Mouse (Mus musculus): Measurements from ENCODE around the gene Ninj1. TPM values are rescaled to one million over a fixed set of nuclear protein-coding genes. Genes with fewer than 3 reads are reported as not detected.
A peak's percentile ranks its signal among the peaks of the same experiment; 100 is the strongest.

Ninj1 gene
- total RNA-seq, 1 experiment from 2014 or later = 64.2 TPM

DNA sequence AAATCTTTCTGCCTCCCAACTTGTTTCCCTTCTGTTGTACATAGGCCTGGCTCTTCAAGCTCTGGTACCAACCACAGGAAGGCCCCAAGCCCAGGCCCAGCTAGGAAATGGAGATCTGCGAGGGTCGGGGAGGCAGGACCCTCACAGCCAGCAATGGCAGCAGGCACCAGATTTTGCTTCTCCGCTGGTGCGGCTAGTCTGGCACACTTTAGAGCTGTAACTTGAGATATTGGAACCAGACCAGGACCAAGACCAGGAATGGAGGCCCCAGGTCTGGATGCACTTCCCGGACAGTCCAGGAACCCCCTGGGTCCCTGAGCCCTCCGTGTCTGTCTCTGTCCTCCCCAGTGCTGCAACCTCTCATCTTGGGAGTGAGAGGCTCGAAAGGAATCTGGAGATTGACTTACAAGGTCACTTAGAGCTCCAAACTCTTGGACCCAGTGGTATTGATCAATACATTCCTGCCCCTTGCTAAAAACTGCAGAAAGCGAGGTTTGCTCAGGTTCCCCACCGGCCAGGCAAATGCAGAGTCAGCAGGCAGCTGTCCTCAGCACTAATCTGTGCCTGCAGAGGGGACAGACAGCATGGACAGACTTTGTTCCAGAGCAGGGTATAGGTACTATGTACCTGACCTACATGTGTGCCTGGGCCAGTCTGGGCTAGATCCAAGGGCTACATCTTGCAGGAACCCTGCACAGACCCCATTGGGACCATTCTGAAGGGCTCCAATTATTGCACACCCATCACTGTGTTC lies 29.7 kb downstream of the Ninj1 start:
- no peak for ATAC-seq (ENCODE audit: extremely low read depth, insufficient number of reproducible peaks, low FRiP score, poor library complexity, severe bottlenecking)

DNA sequence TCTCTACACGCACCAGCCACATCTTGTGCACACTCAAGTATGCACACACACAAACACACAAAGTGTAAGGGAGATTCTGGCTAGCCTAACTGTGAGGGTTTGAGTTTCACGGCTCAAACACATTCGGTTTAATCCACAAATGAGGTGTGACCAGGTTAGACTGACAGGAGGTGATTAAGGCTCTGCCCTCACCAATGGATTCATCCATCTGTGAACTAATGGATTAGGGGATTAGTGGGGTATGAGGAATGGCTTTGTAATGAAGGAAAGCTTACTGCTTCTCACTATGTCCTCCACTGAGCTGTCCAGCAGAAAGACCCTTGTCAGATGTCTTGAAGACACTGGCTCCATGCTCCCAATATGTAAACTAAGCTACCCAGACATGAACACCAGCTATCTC lies 31.4 kb downstream of the Ninj1 start:
- no peak for ATAC-seq (ENCODE audit: extremely low read depth, insufficient number of reproducible peaks, low FRiP score, poor library complexity, severe bottlenecking)

DNA sequence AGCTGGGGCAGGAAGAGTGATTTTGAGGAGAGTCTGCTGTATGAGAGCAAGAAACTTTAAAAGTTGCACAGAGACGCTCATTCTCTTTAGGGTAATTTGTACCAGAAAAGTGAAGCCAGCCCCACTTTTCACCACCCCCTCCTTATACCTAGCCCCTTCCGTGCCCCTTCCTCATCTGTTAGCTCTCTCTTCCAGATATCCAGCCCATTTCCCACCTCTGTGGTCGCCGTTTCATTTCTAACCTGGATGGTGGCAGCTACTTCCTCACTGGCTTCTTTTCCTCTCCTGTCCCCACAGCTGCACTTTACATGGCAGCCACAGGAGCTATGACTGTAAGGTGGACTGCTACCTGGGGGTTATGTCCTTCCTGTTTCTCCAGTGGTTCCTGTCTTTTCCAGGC lies 32.1 kb downstream of the Ninj1 start:
- ATAC-seq (ENCODE audit: extremely low read depth, insufficient number of reproducible peaks, low FRiP score, poor library complexity, severe bottlenecking) = no peak

DNA sequence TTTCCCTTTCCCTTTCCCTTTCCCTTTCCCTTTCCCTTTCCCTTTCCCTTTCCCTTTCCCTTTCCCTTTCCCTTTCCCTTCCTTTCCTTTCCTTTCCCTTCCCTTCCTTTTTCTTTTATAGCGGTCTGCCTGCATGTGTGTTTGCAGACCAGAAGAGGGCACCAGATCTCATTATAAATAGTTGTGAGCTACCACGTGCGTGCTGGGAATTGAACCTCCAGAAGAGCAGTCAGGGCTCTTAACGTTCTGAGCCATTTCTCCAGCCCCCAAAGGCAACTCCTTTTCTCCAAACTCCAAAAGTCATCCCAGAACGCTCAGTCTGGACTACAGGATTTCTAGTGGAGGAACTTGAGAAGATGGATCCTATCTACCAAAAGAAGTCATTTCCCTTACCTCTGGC lies 33.6 kb downstream of the Ninj1 start:
- ATAC-seq (ENCODE audit: extremely low read depth, insufficient number of reproducible peaks, low FRiP score, poor library complexity, severe bottlenecking) = no peak

DNA sequence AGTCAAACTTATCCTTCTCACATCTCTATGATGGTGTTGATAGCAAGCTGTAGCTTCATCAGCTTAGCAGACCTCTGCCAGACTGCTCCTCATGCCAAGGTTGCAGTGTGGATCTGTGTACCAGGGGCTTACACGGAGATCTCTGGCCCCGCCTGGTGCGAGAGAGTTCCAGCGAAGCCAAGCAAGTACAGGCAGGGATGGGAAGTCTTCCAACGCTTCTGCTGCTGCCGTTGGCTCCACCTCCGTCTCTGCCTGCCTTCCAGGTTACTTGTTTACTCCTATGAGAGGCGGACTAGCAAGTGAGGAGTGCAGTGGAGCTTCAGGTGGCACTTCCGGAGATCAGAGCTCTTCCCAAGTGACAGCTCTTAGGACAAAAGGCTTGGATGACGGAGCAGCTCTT lies 37.0 kb downstream of the Ninj1 start:
- no peak for ATAC-seq (ENCODE audit: extremely low read depth, insufficient number of reproducible peaks, low FRiP score, poor library complexity, severe bottlenecking)

DNA sequence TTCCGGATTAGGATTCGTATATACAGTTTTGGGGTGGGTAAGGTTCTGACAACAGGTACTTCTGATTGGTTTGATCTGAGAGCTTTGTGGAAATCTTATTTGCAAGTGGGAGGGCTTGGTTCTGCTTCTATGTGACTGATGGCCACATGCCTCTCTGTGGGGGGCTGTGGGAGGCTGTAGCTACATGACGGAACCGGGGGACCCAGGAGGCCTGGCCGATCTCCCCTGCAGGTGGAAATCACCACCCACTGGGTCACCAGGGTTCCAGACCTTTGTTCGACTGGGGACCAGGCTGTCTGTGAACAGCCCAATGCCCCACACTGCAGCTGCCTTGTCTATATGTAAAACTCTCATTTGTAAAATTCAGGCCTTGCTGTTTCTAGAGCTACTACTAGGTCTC lies 37.4 kb downstream of the Ninj1 start:
- no peak for ATAC-seq (ENCODE audit: extremely low read depth, insufficient number of reproducible peaks, low FRiP score, poor library complexity, severe bottlenecking)

DNA sequence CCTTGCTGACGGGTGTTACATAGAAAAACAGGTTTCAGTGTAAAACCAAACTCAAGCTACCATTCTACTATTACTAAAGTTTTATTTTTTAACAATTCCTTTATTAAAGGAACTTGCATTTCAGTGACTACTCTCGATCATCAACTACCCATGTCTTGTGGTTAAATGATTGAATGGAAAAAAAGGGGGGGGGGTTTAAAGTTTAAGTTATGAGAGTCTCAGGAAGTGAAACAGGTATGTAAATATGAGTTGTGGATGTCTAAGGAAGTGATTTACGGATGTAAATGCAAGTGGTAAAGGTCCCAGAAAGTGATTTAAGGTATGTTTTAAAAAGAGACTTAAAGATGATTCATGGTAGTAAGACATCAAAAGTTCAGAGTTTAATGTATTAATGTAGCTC lies 37.9 kb downstream of the Ninj1 start:
- ATAC-seq (ENCODE audit: extremely low read depth, insufficient number of reproducible peaks, low FRiP score, poor library complexity, severe bottlenecking) = peak; percentile 55

DNA sequence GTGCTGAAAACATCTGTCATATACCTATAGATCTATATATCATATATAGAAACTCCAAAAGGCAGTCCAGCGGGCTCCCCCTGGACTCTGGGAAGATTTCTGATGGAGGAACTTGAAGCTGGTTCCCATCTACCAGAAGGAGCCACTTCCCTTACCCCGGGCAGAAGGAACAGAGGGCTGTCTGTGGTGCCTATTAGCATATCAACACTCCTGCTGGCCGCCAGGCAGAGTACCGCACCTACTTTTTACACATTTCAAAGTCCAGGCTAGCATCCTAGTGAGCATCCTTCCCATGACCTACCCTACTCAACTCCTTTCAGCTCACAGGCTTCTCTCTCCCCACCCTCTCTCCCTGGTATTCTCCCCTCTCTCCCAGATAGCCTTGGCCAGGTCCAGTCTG lies 38.3 kb downstream of the Ninj1 start:
- ATAC-seq (ENCODE audit: extremely low read depth, insufficient number of reproducible peaks, low FRiP score, poor library complexity, severe bottlenecking) = peak; percentile 42; the same call in 1 of the 2 replicates

DNA sequence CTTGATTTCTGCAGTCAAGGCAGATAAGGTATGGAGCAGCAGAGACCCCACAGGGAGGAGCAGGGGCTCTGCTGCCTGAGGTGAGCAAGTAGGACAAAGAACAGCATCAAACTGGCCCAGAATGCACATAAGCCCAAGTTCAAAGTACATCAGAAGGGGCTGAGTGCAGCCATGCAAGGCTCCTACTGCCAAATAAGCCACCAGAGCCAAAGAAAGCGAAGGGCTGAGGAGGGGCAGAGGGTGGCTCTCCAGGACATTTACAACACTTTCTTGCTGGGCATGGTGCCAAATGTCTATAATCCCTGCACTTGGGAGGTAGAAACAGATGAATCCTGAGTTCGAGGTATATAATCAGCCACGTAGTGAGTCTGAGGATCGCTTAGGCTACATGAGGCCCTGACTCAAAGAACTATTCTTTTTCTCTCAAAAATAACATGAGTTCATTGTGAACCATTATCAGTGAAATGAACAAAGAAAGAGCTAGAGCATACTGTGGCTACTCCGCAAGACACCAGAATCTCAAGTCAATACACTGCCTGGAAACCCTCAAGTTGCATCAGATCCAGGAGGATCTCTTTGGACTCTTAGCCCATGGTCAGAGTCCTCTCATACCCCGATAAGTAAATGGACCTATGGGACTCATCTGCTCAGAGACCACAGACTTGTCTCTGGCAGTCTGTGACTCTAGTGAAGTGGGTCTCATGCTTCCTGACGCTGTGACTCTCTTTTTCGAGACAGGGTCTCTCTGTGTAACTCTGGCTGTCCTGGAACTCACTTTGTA lies 46.7 kb downstream of the Ninj1 start:
- ATAC-seq (ENCODE audit: extremely low read depth, insufficient number of reproducible peaks, low FRiP score, poor library complexity, severe bottlenecking) = no peak

DNA sequence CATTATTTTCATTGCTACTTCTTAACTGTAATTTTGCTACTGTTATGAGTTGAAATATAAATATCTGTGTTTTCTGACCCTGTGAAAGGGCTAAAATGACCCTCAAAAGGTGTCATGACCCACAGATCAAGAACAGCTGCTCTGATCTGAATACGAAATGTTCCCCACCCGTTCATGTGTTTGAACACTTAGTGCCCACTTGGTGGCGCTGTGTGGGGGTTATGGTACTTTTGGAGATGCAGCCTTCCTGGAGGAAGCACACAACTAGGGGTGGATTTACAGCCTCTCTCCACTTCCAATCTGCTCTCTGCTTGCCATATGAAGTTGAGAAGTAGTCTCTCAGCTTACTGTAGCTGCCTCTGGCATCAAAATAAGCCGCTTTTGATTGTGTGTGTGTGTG lies 47.4 kb downstream of the Ninj1 start:
- no peak for ATAC-seq (ENCODE audit: extremely low read depth, insufficient number of reproducible peaks, low FRiP score, poor library complexity, severe bottlenecking)

DNA sequence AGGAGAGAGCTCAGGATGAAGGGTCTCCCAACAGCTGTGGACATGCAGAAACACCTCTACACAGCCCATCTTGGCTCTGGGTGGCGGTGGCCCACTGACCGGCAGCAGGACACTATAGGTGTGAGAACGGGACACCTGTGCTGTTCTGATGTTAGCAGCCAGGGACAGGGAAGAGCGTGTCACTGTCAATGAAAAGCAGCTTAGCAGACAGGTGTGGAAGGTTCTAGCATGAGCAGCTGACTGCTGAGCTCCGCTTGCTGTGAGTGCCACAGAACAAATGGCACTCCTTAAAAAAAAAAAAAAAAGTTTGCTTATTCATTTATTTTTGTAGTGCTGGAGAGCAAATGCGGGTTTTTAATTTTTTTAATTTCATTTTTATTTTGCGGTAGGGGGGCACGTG lies 50.3 kb downstream of the Ninj1 start:
- ATAC-seq (ENCODE audit: extremely low read depth, insufficient number of reproducible peaks, low FRiP score, poor library complexity, severe bottlenecking) = no peak

DNA sequence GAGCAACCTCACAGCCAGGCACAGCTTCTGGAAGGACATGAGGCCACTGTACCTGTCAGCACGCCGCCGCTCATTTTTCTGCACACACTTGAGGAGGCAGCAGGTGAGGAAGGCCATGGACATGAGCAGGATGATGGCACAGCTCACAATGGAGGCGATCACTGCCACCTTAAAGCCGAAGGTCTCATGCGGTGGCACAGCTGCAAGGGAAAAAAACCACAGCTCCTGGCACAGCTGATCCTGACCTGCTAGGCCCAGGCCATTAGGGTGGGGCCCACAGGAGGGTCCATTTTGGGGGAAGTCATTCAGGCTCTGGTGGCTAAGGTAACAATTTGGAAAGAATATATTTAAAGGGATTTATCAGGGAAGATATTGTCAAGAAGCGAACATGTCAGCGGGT lies 51.5 kb downstream of the Ninj1 start:
- no peak for ATAC-seq (ENCODE audit: extremely low read depth, insufficient number of reproducible peaks, low FRiP score, poor library complexity, severe bottlenecking)

DNA sequence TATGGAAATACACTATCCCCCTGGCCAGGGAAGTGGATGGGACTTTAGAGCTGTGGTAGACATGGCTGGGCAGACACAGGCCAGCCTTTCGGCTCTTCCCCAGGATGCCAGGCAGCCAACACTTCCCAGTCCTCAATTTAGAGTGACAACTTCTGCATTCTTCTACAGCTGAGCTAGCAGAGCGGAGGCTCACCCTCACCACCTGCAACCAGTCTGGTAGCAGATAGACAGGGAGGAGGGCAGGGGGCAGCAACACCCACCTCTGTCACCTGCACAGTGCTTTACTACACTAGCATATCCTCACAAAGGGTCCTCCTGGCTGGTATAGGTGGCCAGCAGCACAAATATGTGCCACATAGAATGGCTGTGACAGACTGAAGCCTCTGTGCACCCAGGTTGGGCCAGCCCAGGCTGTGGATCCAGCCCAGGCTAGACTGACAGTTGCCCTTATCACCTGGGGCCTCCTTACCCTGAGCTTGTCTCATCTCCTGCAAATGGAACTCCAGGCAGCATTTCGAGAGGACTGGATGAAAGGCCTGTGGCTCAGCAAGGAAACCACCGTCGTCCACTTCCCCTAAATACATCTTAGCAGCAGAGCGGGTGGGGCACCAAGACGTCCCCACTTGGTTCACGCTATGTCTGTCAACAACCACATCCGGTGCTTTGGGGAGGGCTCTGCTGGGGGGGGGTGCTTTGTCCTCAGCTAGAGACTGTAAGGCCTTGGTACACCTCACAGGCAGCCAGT lies 55.2 kb downstream of the Ninj1 start:
- peak; percentile 94 for ATAC-seq (ENCODE audit: extremely low read depth, insufficient number of reproducible peaks, low FRiP score, poor library complexity, severe bottlenecking)

DNA sequence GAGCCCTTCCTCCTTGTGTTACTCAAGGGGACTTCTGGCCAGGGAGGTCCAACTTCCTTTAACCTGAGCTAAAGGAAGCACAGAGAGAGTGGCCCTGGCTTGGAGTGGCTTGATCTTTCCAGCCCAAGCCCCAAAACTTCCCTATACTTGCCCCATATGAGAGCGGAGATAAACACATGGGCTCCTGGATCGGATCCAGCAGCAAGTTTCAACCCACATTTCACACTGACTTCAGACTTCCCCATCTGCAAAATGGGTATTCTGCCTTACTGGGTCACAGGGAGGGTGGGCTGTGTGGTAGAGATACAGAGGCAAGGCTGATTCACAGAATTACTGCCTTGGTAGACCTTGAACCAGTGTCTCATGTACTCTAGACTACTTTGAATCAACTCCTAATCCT lies 56.2 kb downstream of the Ninj1 start:
- ATAC-seq (ENCODE audit: extremely low read depth, insufficient number of reproducible peaks, low FRiP score, poor library complexity, severe bottlenecking) = no peak

DNA sequence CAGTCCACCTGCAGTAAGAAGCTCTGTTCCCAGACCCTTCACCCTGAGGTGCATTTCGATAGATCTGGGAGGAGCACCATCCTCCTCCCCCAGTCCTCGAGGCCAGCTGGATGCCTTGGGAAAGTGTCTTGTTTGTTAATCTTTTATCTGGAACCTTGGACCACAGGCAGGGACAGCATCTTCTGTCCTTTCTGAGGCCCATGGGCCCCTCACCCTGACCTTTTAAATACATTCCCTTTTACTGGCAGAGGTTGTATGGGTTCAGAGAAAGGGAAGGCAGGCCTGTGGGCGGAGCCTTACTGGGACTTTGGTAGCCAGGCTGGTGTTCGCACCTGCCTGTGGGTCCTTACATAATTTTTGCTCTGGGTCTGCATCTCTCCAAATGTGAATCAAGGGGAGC lies 58.0 kb downstream of the Ninj1 start:
- ATAC-seq (ENCODE audit: extremely low read depth, insufficient number of reproducible peaks, low FRiP score, poor library complexity, severe bottlenecking) = no peak

Other genes with a start within 250 kb of the Ninj1 start
- 68.6 and 72.2 TPM in 2 replicates for gene Fam120a, start 219.5 kb upstream of the Ninj1 start, total RNA-seq (2017)
- gene Wnk2, start 39.5 kb upstream of the Ninj1 start, total RNA-seq (2017) = 0.12 TPM in 1 of 2 replicates, not detected in the other
- gene Card19, start 28.6 kb downstream of the Ninj1 start, total RNA-seq (2017) = 105 and 113 TPM in 2 replicates
- gene Susd3, start 61.2 kb downstream of the Ninj1 start, total RNA-seq (2017) = 49.3 and 51.1 TPM in 2 replicates
- gene Fgd3, start 132.8 kb downstream of the Ninj1 start, total RNA-seq (2017) = 95.8 and 99.2 TPM in 2 replicates
- 23.1 and 27.0 TPM in 2 replicates for gene Bicd2, start 154.1 kb downstream of the Ninj1 start, total RNA-seq (2017)
- gene Ippk, start 233.8 kb downstream of the Ninj1 start, total RNA-seq (2017) = 8.1 TPM in 2 replicates